ENCODE assay signal across 25 mouse cellular contexts in the genomic region with DNA sequence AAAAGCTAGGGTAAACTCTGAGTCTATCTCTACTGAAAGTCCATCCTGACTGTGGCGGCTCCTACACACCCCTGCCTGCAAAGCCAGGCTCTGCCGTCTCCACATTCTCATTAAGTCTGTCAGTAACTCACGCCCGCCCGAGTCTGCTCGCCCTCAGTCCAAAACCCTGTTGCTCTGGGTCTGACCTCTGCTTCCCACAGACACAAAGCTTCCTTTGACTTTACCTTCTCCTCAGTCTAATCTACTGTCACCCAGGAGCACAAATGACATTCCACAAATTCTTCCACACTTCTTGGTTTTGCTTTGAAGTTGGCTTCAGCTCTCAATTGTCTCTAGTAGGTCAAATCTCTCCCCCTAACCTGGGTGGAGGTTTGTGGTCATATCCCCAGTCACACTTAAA. TPM values are rescaled to one million over a fixed set of nuclear protein-coding genes. Genes with fewer than 3 reads are reported as not detected.
DNase-seq lines count a peak whose midpoint lies in the region; ATAC-seq lines count a peak whose summit lies in the region.
"Had no signal": no experiment of that assay in that cellular context is flagged by ENCODE, and none has a peak within 500 bp of the region (broad histone marks: within the 10 kb centered on the region; RNA-seq: fewer than 3 reads in every experiment).

No protein-coding gene starts in this region.

- H3K9ac ChIP-seq in heart, embryonic 14.5 days (ENCODE audit: low read length) = no peak overlapping the region
- no peak overlapping the region for H3K9ac ChIP-seq in neural tube, embryonic 11.5 days (ENCODE audit: low read length)
- H3K9ac ChIP-seq in forebrain, embryonic 14.5 days (ENCODE audit: low read length) = no peak overlapping the region
- H3K9ac ChIP-seq: embryonic facial prominence, embryonic 13.5 days; forebrain, embryonic 12.5 days; hindbrain, embryonic 13.5 days; limb, embryonic 12.5 days; liver, postnatal 0 days; midbrain, embryonic 12.5 days had no signal

- peaks cover 74% of the 10 kb centered on the region for H3K36me3 ChIP-seq in heart, embryonic 14.5 days (ENCODE audit: control insufficient read depth, insufficient read depth, low read length)
- no peaks in the 10 kb centered on the region for H3K36me3 ChIP-seq in neural tube, embryonic 11.5 days (ENCODE audit: control insufficient read depth, insufficient read depth, low read length)
- peaks cover 46% of the 10 kb centered on the region for H3K36me3 ChIP-seq in forebrain, embryonic 14.5 days (ENCODE audit: control insufficient read depth, insufficient read depth, low read length)
- H3K36me3 ChIP-seq: embryonic facial prominence, embryonic 13.5 days had no signal

- peaks cover 6 to 16% of the 10 kb centered on the region in 2 experiments; a peak in 3 of 4 replicates for H3K4me1 ChIP-seq in heart, embryonic 14.5 days (ENCODE audit: control insufficient read depth in 2 of 2, insufficient read depth in 2 of 2, low read length in 2 of 2)
- H3K4me1 ChIP-seq in neural tube, embryonic 11.5 days (ENCODE audit: control insufficient read depth, insufficient read depth, low read length) = no peaks in the 10 kb centered on the region
- no peaks in the 10 kb centered on the region for H3K4me1 ChIP-seq in forebrain, embryonic 14.5 days (ENCODE audit: control insufficient read depth, insufficient read depth, low read length)
- H3K4me1 ChIP-seq: forebrain, embryonic 12.5 days; limb, embryonic 12.5 days; midbrain, embryonic 12.5 days had no signal

- WGBS in heart, embryonic 14.5 days = 15% methylated on average over 6 of the region's 6 CpGs
- WGBS in neural tube, embryonic 11.5 days = 44% methylated on average over 6 of the region's 6 CpGs
- WGBS in forebrain, embryonic 14.5 days = 49% methylated on average over 6 of the region's 6 CpGs

- ATAC-seq in heart, embryonic 14.5 days (ENCODE audit: insufficient number of reproducible peaks, insufficient read depth, low FRiP score, low read depth) = no peak
- ATAC-seq in neural tube, embryonic 11.5 days (ENCODE audit: insufficient read depth, low FRiP score, low TSS enrichment) = no peak
- ATAC-seq in megakaryocyte-erythroid progenitor cell, adult 5-6 weeks (replicated peaks; ENCODE audit: low FRiP score, low TSS enrichment, poor library complexity, severe bottlenecking) = no peak
- ATAC-seq in forebrain, embryonic 14.5 days = no peak
- ATAC-seq: lung, postnatal 0 days had no signal

- DNase-seq in heart, postnatal 10 days = no peak
- peak; percentile 27 for DNase-seq in neural tube, embryonic 11.5 days (ENCODE audit: low spot score)
- no peak for DNase-seq in neural tube, embryonic 10.5 days (ENCODE audit: extremely low spot score, low spot score)
- DNase-seq in embryo, embryonic 11 days = peak; percentile 34
- DNase-seq in forebrain, embryonic 14.5 days (ENCODE audit: low spot score) = no peak
- DNase-seq: adrenal gland, postnatal 14 days; B cell, adult 2 months; cerebellum, adult 2 months; gastrocnemius, postnatal 36 days; kidney, adult 11 months; kidney, postnatal 36 days; liver, postnatal 0 days; right cerebral cortex, postnatal 14 days had no signal

- peak overlapping the region; percentile 18 to 48 for H3K27ac ChIP-seq in heart, embryonic 14.5 days (replicated peaks in 1 of 2; ENCODE audit: control insufficient read depth in 1 of 2, insufficient read depth in 1 of 2, low read depth in 2 of 2, low read length in 2 of 2)
- H3K27ac ChIP-seq in neural tube, embryonic 11.5 days (ENCODE audit: low read depth, low read length) = no peak overlapping the region
- H3K27ac ChIP-seq in forebrain, embryonic 14.5 days (ENCODE audit: low read depth, low read length) = no peak overlapping the region
- H3K27ac ChIP-seq: embryonic facial prominence, embryonic 13.5 days; forebrain, embryonic 12.5 days; hindbrain, embryonic 13.5 days; limb, embryonic 12.5 days; midbrain, embryonic 12.5 days had no signal

- intact Hi-C loops in heart, postnatal 10 days (cut with DNase I) = no loop called here

- no peaks in the 10 kb centered on the region for H3K27me3 ChIP-seq in heart, embryonic 14.5 days (ENCODE audit: control insufficient read depth, insufficient read depth, low read length)
- no peaks in the 10 kb centered on the region for H3K27me3 ChIP-seq in neural tube, embryonic 11.5 days (ENCODE audit: control insufficient read depth, insufficient read depth, low read length)
- H3K27me3 ChIP-seq in forebrain, embryonic 14.5 days (replicated peaks; ENCODE audit: control insufficient read depth, insufficient read depth, low read length) = no peaks in the 10 kb centered on the region
- H3K27me3 ChIP-seq: CH12.LX; embryonic facial prominence, embryonic 13.5 days; forebrain, embryonic 12.5 days; hindbrain, embryonic 13.5 days; limb, embryonic 12.5 days; midbrain, embryonic 12.5 days had no signal

- no peak overlapping the region for H3K4me2 ChIP-seq in heart, embryonic 14.5 days (ENCODE audit: low read length)
- H3K4me2 ChIP-seq in neural tube, embryonic 11.5 days (ENCODE audit: low read depth) = no peak overlapping the region
- H3K4me2 ChIP-seq in forebrain, embryonic 14.5 days (ENCODE audit: low read length) = no peak overlapping the region
- H3K4me2 ChIP-seq: embryonic facial prominence, embryonic 13.5 days; forebrain, embryonic 12.5 days; hindbrain, embryonic 13.5 days; limb, embryonic 12.5 days; liver, embryonic 11.5 days; midbrain, embryonic 12.5 days had no signal

- H3K9me3 ChIP-seq in heart, embryonic 14.5 days (ENCODE audit: control insufficient read depth, low read length) = no peaks in the 10 kb centered on the region
- no peaks in the 10 kb centered on the region for H3K9me3 ChIP-seq in neural tube, embryonic 11.5 days (ENCODE audit: control insufficient read depth, low read length)
- H3K9me3 ChIP-seq in forebrain, embryonic 14.5 days (replicated peaks; ENCODE audit: control insufficient read depth, low read length) = no peaks in the 10 kb centered on the region
- H3K9me3 ChIP-seq: embryonic facial prominence, embryonic 13.5 days; forebrain, embryonic 12.5 days; G1E; hindbrain, embryonic 13.5 days; limb, embryonic 12.5 days; midbrain, embryonic 12.5 days had no signal

- H3K4me3 ChIP-seq in heart, embryonic 14.5 days (ENCODE audit: control insufficient read depth in 1 of 2, insufficient read depth in 1 of 2, low read depth in 1 of 2, low read length in 2 of 2) = no peak overlapping the region
- H3K4me3 ChIP-seq in neural tube, embryonic 11.5 days (ENCODE audit: low read depth, low read length) = no peak overlapping the region
- H3K4me3 ChIP-seq in forebrain, embryonic 14.5 days (ENCODE audit: low read depth, low read length) = no peak overlapping the region
- H3K4me3 ChIP-seq: embryonic facial prominence, embryonic 13.5 days; erythroblast, embryonic 14.5 days; forebrain, embryonic 12.5 days; hindbrain, embryonic 13.5 days; limb, embryonic 12.5 days; midbrain, embryonic 12.5 days had no signal

RNA-seq across cellular contexts. Expression of a gene that starts 46.9 kb away (rescaled TPM):
- 266 and 278 TPM in 2 replicates for polyA plus RNA-seq in heart, embryonic 14.5 days (2014; fragmentation: Nextera tagmentation; extraction: Ambion mirVana)
- total RNA-seq in heart, postnatal 10 days (2021) = 100 to 1,000 TPM; 235 to 249 TPM
- polyA plus RNA-seq in neural tube, embryonic 11.5 days (2014; fragmentation: Nextera tagmentation; extraction: Ambion mirVana) = 120 and 143 TPM in 2 replicates
- 96.0 and 179 TPM in 2 replicates for total RNA-seq in megakaryocyte-erythroid progenitor cell, adult 5-6 weeks (2014; fragmentation: Nextera tagmentation)
- 106 and 142 TPM in 2 replicates for total RNA-seq in megakaryocyte-erythroid progenitor cell, adult 5-6 weeks (2017)
- polyA plus RNA-seq in forebrain, embryonic 14.5 days (2014; fragmentation: Nextera tagmentation; extraction: Ambion mirVana) = 20.1 and 30.1 TPM in 2 replicates
- polyA plus RNA-seq: G1E had no signal

Comparison
In these comparisons a context has a peak if more than half of its experiments do, and no peak if none do; other contexts are left out.
1. DNase-seq: peak in neural tube, embryonic 11.5 days (single experiment) and embryo, embryonic 11 days (single experiment); none in heart, postnatal 10 days (0 of 2), neural tube, embryonic 10.5 days (single experiment) and forebrain, embryonic 14.5 days (single experiment).
2. H3K27ac ChIP-seq: peak in heart, embryonic 14.5 days (2 of 2); none in neural tube, embryonic 11.5 days (single experiment) and forebrain, embryonic 14.5 days (single experiment).